Mouse (Mus musculus): ENCODE results near the gene Sgk2.

Sgk2 gene

GRCm38 (mm10) chr2:162987218-162987617 is at the start of gene Sgk2:
Gene Sgk2, plus strand, starts transcription at chr2:162987330.
- no peak for DNase-seq (ENCODE audit: low read depth, low spot score)

- DNase-seq (ENCODE audit: low read depth, low spot score), result no peak
Measured at GRCm38 (mm10) chr2:162939562-162939961, 47.6 kb upstream of the Sgk2 start.

- DNase-seq (ENCODE audit: low read depth, low spot score), result no peak
Measured at GRCm38 (mm10) chr2:162943148-162943846, 43.8 kb upstream of the Sgk2 start, which contains the start of gene L3mbtl1. Gene L3mbtl1, plus strand, starts transcription at chr2:162943472.

- no peak for DNase-seq (ENCODE audit: low read depth, low spot score)
Measured at GRCm38 (mm10) chr2:162943931-162944330, 43.2 kb upstream of the Sgk2 start.

GRCm38 (mm10) chr2:162946964-162947363 is 40.2 kb upstream of the Sgk2 start:
- no peak for DNase-seq (ENCODE audit: low read depth, low spot score)

- DNase-seq (ENCODE audit: low read depth, low spot score), result no peak
Measured at GRCm38 (mm10) chr2:162947736-162948135, 39.4 kb upstream of the Sgk2 start.

- no peak for DNase-seq (ENCODE audit: low read depth, low spot score)
Measured at GRCm38 (mm10) chr2:162948221-162948620, 38.9 kb upstream of the Sgk2 start.

GRCm38 (mm10) chr2:162950776-162951175 is 36.4 kb upstream of the Sgk2 start:
- no peak for DNase-seq (ENCODE audit: low read depth, low spot score)

GRCm38 (mm10) chr2:162956843-162957242 is 30.3 kb upstream of the Sgk2 start:
- DNase-seq (ENCODE audit: low read depth, low spot score), result no peak

GRCm38 (mm10) chr2:162961321-162961720 is 25.8 kb upstream of the Sgk2 start:
- DNase-seq (ENCODE audit: low read depth, low spot score), result no peak

- no peak for DNase-seq (ENCODE audit: low read depth, low spot score)
Measured at GRCm38 (mm10) chr2:162966734-162967133, 20.4 kb upstream of the Sgk2 start.

GRCm38 (mm10) chr2:162968357-162968756 is 18.8 kb upstream of the Sgk2 start:
- DNase-seq (ENCODE audit: low read depth, low spot score), result peak; percentile 72

- DNase-seq (ENCODE audit: low read depth, low spot score), result no peak
Measured at GRCm38 (mm10) chr2:162969101-162969500, 18.0 kb upstream of the Sgk2 start.

GRCm38 (mm10) chr2:162970896-162971295 is 16.2 kb upstream of the Sgk2 start:
- no peak for DNase-seq (ENCODE audit: low read depth, low spot score)

GRCm38 (mm10) chr2:162972752-162973151 is 14.4 kb upstream of the Sgk2 start:
- peak; percentile 47 for DNase-seq (ENCODE audit: low read depth, low spot score)

- DNase-seq (ENCODE audit: low read depth, low spot score), result no peak
Measured at GRCm38 (mm10) chr2:162973206-162973605, 13.9 kb upstream of the Sgk2 start.

GRCm38 (mm10) chr2:162973637-162974036 is 13.5 kb upstream of the Sgk2 start:
- DNase-seq (ENCODE audit: low read depth, low spot score), result peak; percentile 30

GRCm38 (mm10) chr2:162975157-162975775 is 11.9 kb upstream of the Sgk2 start:
- no peak for DNase-seq (ENCODE audit: low read depth, low spot score)

GRCm38 (mm10) chr2:162976001-162976400 is 11.1 kb upstream of the Sgk2 start:
- no peak for DNase-seq (ENCODE audit: low read depth, low spot score)

GRCm38 (mm10) chr2:162984381-162984780 is 2.7 kb upstream of the Sgk2 start:
- no peak for DNase-seq (ENCODE audit: low read depth, low spot score)

- DNase-seq (ENCODE audit: low read depth, low spot score), result no peak
Measured at GRCm38 (mm10) chr2:162985923-162986322, 1.2 kb upstream of the Sgk2 start.

GRCm38 (mm10) chr2:162986764-162987163 is 366 bp upstream of the Sgk2 start:
- no peak for DNase-seq (ENCODE audit: low read depth, low spot score)

GRCm38 (mm10) chr2:162988235-162988634 is 1.1 kb downstream of the Sgk2 start:
- DNase-seq (ENCODE audit: low read depth, low spot score), result no peak

All from mesoderm, embryonic 11.5 days (tissue).